Mouse (Mus musculus) heart, adult 11 months (tissue): ENCODE results near the gene Ccdc80.

Experiments used
- DNase-seq: peaks from one replicate; pipeline ENCODE4 v3.0.0; 2022

Ccdc80 gene

DNA sequence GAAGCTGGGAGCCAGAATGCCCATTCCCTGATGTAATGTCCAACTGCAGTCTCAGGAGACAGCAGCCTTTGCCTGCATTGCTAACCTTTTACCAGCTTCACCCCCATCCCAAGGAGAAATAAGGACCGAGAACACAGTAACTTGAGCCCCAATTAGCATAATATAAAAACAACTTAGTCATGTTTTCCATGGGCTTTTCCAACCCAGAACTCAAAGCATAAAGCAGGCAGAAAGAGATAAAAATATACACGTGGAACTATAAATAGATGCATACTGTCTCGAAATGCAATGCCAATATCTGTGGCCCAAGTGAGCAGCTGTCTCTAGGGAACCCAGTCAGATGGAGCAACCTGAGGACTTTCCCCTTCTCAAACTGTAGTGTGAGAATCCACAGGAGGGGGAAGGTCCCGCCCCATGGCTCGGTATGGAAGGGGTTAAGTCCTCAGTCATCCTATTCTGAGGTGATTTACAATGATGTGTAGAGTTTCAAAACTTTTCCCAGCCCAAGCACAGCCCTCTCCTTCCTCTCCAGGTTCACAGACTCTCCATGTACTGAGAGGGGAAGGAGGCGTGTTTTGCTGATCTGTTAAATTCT, at the start of gene Ccdc80:
Gene Ccdc80 (plus strand): TSS at position 266 of the 595 bp plus-strand sequence.
- DNase-seq, result peak; percentile 95

GRCm38 (mm10) chr16:45044844-45045243, 48.4 kb upstream of the Ccdc80 start:
- DNase-seq, result no peak

GRCm38 (mm10) chr16:45057222-45057621, 36.0 kb upstream of the Ccdc80 start:
- DNase-seq, result no peak

- DNase-seq, result no peak
Observed at GRCm38 (mm10) chr16:45057922-45058321, 35.3 kb upstream of the Ccdc80 start.

DNA sequence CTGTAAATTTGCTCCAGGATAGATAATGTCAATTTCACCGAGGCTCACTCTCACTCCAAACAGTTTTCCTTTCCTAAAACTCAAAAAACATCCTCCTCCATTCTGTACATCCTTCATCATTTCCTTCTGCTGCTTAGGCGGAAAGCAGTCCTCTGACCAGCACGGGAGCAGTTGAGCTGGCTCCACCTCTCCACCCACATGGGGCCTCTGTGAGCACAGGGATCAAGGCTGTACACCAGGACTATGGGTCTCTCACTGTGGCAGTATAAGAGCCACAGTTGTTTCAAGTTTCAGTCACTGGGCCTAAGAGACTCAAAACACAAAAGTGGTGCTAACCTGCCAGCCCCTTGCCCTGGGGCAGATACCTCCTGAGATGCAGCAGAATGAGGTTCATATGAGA, 32.1 kb upstream of the Ccdc80 start:
- DNase-seq, result peak; percentile 90

DNA sequence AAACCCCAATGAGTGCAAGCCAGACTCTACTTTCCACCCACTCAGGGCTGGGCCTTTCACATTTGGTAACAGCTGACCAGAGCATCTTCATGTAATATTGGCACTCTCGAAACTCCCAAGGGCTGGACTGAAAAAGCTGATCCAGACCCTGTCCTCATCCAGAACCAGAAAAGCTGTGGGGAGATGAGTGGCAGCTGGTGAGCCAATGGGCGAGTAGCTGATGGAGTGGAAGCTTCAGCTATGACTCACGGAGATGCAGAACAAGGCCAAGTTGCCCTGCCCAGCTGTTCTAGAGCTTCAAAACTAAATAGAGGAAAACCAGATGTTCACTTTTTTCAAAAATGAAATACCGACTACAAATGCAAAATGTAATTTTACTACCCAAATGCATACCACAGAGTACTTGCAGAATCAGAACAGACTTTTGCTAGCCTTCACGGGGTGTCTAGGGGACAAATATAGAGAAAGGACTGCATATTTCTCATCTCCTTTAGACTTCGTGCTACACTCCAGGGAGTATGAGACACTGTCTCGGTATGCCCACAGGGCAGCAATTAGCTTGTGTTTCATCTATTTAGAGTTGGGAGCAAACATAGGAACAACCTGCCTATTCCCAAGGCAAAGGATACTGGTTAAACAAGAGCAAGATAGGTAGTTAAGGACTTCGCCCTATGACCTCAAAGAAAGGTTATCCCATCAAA, 22.7 kb upstream of the Ccdc80 start:
- peak; percentile 99 for DNase-seq

DNA sequence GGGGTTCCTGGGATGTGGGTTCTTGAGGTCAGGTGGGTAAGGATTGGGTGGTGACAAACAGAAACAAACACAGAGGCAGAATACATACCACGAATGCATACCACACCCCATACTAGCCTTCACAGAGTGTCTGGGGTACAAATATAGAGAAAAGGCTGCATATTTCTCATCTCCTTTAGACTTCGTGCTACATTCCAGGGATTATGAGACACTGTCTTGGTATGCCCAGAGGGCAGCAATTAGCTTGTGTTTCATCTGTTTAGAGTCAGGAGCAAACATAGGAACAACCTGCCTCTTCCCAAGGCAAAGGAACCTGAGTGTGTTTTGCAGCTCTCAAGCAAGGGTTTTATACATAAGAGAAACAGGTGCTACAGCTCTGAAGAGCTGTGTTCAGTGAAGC, 21.8 kb upstream of the Ccdc80 start:
- DNase-seq, result no peak

DNA sequence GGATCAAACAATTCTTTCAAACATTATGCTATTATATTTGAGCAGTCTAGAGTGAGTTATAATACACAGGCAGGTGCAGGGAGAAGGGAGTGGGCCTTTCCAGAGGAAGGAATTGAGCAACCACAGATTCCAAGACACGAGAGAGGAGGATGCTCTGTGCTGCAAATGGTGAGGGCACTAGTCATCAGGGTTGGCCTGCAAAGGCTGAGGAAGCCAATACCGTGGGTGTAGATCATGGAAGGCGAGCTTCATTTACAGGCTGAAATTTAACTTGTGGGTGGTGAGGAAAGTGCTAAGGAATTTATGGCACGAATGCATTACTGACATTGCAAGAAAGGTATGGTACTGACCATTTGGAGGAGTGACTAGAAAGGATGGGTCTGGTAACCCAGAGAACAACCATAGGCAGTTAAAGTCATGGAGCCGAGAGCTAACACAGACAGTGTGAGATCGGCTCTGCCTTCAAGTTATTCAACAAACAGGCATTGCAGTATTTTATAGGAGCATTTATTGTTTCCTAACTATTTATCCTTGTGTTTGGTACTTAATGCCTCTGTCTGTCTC, 15.6 kb upstream of the Ccdc80 start:
- no peak for DNase-seq

DNA sequence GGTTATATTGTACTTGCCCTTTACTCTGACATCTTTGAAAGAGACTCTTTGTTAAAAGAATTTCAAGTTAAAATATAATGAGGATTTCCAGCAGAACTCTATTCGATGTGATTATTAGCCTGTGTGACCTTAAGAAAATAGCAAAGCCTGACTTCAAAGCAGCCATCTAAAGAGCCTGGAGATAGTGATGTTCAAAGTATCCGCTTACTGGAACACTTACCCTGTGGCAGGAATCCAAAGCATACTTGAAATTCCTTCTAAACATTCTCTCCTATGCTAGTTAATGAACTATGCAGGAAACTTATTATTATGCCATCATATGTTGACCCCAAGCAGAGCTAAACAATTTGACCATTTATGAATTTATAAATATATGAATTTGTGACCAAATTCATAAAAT, 13.9 kb upstream of the Ccdc80 start:
- no peak for DNase-seq

DNA sequence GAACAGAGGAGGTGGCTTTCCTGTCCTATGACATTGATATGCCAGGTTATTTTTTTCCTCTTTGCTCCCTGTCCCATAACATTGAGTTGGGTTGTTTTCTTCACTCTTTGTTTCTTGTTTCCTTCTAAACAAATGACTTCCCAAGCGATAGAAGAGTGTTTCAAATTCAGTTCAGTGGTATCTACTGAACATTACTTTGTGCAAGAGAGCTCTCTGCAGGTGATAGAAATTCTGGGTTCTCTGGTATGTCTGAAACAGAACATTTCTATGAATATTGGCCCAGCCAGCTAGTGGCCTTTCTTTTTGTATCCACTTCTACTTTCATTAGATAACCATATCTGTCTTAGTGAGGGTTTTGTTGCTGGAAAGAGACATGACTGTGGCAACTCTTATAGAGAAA, 4.4 kb upstream of the Ccdc80 start:
- no peak for DNase-seq

DNA sequence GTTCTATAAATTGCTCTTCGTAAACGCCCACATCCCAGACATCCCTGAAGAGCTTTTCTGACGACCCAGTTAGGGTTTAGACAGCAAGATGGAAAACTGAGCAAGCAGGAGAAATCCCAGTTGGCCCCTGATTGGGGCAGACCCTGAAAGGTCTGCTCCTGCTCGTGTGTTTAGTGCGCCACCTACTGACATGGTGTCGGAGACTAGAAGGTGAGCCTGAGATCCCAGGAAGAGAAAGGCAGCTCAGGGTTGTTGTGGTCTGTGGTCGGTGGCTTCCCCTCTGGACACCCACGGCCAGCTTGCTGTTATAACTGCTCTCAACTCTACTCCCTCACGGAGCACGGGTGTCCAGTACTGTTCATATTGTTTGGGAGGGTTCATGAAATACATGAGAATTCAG, 3.2 kb upstream of the Ccdc80 start:
- peak; percentile 97 for DNase-seq

GRCm38 (mm10) chr16:45094136-45094756, 1.0 kb downstream of the Ccdc80 start:
- peak; percentile 93 for DNase-seq

- DNase-seq, result peak; percentile 91
Observed at GRCm38 (mm10) chr16:45095030-45095429, 1.8 kb downstream of the Ccdc80 start.

DNA sequence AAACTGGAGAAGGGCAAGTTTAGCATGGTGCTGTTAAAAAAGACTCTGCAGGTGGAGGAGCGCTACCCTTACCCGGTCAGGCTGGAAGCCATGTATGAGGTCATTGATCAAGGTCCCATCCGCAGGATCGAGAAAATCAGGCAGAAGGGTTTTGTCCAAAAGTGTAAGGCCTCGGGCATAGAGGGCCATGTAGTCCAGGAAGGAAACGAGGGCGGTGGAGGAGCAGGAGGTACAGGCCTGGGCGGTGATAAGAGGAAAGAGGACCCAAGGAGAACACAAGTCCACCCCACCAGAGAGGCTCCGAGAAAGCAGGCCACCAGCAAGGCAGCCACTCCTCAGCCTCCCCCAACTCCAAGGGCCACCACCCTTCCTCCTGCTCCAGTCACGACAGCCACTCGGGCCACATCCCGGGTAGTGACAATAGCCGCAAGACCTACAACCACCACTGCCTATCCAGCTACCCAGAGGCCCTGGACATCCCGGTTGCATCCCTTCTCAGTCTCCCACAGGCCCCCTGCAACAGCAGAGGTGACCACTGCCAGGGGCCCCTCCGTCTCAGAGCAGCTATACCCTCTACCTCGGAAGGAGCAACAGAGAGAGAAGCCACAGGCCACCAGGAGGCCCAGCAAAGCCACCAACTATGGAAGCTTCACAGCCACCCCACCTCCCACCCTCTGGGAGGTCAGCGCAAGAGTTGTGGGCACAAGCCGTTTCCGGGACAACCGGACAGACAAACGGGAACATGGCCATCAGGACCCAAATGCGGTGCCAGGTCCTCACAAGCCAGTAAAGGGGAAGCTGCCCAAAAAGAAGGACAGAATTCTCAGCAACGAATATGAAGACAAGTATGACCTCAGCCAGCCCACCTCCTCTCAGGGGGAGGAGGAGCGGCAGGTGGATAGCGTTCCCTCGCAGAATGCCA, 2.6 kb downstream of the Ccdc80 start:
- DNase-seq, result peak; percentile 94

DNA sequence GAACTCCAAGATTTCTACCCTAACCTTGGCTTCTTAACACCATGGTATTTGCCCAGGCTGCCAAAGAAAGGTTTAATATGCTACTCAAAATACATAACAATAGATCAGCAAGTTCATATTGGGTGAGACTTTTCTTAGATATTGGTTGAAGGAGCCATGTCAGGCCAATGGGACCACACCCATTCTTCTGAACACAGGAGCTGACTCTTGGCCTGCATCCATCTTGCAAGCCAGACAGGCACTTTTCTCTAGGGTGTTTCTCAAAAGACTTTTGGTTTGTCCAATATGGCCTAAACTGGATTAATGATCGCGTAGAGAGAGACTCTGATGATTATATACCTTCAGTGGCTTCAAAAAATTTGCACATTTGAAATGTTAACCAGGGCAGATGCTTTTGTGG, 4.3 kb downstream of the Ccdc80 start:
- DNase-seq, result peak; percentile 93

DNA sequence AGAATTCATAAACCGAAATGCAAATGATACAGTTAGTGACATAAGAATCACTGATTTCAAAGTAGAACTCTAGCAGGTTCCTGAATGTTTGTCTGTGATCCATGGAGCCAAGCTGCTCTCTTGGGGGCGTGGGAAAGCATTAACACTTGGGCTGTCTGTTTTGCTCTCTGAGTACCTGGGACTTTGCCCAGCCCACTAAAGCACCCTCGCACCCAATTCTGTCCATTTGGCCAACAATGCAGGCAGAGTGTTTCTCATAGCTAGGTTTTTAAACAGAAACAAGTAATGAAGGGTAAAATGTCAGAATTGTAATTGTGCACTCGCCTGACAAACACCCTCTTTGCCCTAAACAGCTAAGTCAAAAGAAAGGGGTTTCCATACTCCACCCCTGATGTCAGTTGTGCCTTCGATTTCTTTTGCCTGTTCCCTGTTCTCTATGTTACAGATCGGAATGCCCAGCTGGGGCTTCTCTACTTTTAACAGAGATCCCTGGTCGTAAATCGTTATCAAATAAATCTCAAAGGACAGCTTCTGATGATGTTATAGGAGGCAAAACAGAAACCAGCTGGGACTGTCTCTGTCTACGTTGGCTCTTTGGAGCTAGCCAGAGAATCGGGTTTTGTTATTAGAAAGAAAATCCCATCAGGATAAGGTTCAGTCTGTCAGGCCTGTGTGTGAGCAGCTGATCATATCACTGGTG, 5.1 kb downstream of the Ccdc80 start:
- DNase-seq, result no peak

DNA sequence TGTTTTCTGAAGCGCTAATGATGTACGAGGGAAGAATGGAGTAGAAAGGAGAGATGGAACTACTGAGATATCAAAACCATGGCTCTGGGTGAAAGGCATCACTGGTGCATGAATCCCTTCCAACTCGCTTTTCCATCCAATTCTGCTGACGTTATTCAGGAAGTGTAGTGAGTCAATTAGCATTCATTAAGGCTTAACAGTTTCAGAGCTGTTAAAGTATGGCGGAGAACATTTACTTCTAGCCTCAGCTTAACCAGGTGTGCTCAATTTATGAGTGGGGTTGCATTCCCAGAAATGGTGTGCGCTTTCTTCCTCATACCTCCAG, 5.6 kb downstream of the Ccdc80 start:
- no peak for DNase-seq

DNA sequence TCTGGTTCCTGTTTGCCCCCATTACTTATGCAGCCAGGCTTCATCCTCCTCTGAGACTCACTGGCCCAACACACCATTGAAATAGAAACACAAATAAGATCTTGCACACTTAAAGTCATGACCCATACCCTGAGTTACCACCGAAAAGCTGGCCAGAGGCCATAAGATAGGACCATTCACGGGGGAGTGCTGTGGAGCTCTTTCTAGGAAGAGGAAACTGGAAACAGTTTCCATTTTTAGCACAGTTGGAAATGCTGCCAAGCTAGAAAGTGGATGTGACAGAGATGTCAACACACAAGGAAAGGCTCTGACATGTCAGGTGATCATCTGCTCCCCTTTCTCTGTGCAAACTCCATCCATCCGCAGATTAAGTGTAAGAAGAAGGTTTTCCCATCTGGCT, 7.7 kb downstream of the Ccdc80 start:
- peak; percentile 94 for DNase-seq

- DNase-seq, result no peak
Observed at GRCm38 (mm10) chr16:45104993-45105392, 11.8 kb downstream of the Ccdc80 start.

DNA sequence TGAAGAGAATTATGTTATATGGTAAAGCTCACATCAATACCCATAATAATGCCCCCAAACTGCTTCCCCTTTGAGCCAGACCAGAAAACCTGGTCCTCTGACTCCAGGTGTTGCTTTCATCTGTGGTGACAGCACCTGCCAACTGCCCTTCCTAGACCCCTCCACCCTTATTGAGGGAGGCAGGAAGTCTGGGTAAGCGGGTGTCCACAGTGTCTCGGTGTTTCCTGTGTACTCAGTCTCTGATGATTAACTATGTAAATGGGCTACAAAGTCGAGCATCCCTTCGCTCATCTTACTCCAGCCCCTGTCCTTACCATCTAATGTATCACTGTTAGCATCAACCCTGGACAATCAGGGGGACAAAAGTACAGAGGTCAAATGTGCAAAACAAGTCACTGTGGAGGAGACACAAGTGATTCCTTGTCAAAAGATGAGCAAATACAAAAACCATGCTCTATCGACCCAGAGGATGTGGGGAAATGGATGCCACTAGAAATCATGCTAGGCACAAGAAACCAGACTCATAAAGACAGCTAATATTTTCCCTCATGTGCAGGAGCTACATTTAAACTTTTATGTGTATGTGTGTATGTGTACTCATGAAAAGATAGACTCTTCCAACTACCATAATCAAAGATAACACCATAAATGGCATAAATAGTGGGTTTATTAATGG, 15.1 kb downstream of the Ccdc80 start:
- no peak for DNase-seq

- DNase-seq, result peak; percentile 97
Observed at GRCm38 (mm10) chr16:45110498-45110897, 17.3 kb downstream of the Ccdc80 start.

DNA sequence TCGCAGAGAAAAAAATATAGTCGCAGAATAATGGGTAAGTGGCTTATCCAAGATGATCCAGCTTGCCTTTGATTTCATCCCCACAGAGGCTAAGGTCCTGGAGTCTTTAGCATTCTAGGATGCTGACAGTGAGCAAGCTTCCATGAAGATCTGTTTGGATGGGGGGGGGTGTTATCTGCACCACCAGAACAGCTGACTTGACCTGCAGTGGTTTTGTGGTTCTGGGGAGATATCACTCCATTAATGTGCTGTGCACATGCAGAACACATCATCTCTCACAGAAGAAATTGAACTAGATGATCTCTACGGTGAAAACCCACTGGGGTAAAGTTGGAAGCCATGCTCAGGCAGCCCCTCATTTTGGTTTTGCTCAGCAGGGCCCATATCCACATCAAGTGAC, 24.0 kb downstream of the Ccdc80 start:
- peak; percentile 75 for DNase-seq
